Mouse (Mus musculus) hindbrain, embryonic 10.5 days (tissue): ENCODE data around the gene Ugt1a9. TPM values are rescaled to one million over a fixed set of nuclear protein-coding genes. Genes with fewer than 3 reads are reported as not detected.

ENCODE experiments used
- DNase-seq: peaks from one replicate; pipeline ENCODE4 v3.0.0-alpha.2; 2017; ENCODE audit warnings: low spot score
- H3K27ac ChIP-seq: fragments of 300-500 bp; sonication (generic); 2 replicates; pipeline ENCODE4 v1.5.1; 2016; ENCODE audit warnings: mild to moderate bottlenecking, moderate library complexity
- H3K27me3 ChIP-seq: fragments of 300-500 bp; sonication (generic); 2 replicates; pipeline ENCODE4 v1.6.1; 2016; ENCODE audit warnings: mild to moderate bottlenecking; ENCODE audit not compliant: poor library complexity, insufficient read depth, severe bottlenecking
- H3K36me3 ChIP-seq: fragments of 300-500 bp; sonication (generic); 2 replicates; pipeline ENCODE4 v1.6.1; 2016; ENCODE audit warnings: mild to moderate bottlenecking, moderate library complexity
- H3K4me1 ChIP-seq: fragments of 300-500 bp; sonication (generic); replicated peaks from 2 replicates; pipeline ENCODE4 v1.6.1; 2016; ENCODE audit warnings: mild to moderate bottlenecking
- H3K4me3 ChIP-seq: fragments of 300-500 bp; sonication (generic); 2 replicates; pipeline ENCODE4 v1.5.1; 2016; ENCODE audit warnings: mild to moderate bottlenecking, moderate library complexity
- H3K9me3 ChIP-seq: fragments of 300-500 bp; sonication (generic); 2 replicates; pipeline ENCODE4 v1.6.1; 2016; ENCODE audit warnings: mild to moderate bottlenecking, moderate library complexity
- WGBS: fragments of 180-500 bp; shearing (Covaris S2); methylation state at CpG from one replicate; pipeline ENCODE4 v1.1.7; 2016; 5-methylcytosine and 5-hydroxymethylcytosine counted together
- polyA plus RNA-seq: library from polyadenylated mRNA; unstranded; fragments of >200 nt; fragmentation: Nextera tagmentation; extraction: Ambion mirVana; gene quantifications from 2 replicates; pipeline ENCODE4 v1.2.1, GENCODE M21; 2016

The Ugt1a9 gene
- polyA plus RNA-seq, 1 experiment from 2014 or later = not detected

- no peaks in the 10 kb centered on the region for H3K4me1 ChIP-seq
- H3K36me3 ChIP-seq = peaks cover 96% of the 10 kb centered on the region
- H3K27me3 ChIP-seq = no peaks in the 10 kb centered on the region
- DNase-seq = no peak
- peaks cover 73% of the 10 kb centered on the region for H3K9me3 ChIP-seq
- no peak overlapping the region for H3K27ac ChIP-seq
- H3K4me3 ChIP-seq = no peak overlapping the region
- WGBS = 86% methylated on average over 6 of the region's 6 CpGs
Observed at GRCm38 (mm10) chr1:88268070-88268469, 197.5 kb downstream of the Ugt1a9 start.

Other genes with a start within 250 kb of the Ugt1a9 start
- gene Dgkd, start 217.5 kb upstream of the Ugt1a9 start, polyA plus RNA-seq = 32.6 and 33.6 TPM in 2 replicates
- 27.5 and 30.2 TPM in 2 replicates for gene Usp40, start 62.2 kb upstream of the Ugt1a9 start, polyA plus RNA-seq
- not detected in 2 replicates for gene Ugt1a10, start 15.4 kb upstream of the Ugt1a9 start, polyA plus RNA-seq
- not detected in 2 replicates for gene Ugt1a8, start 17.0 kb downstream of the Ugt1a9 start, polyA plus RNA-seq
- 0.61 and 1.1 TPM in 2 replicates for gene Ugt1a7c, start 24.3 kb downstream of the Ugt1a9 start, polyA plus RNA-seq
- not detected in 2 replicates for gene Ugt1a6b, start 32.5 kb downstream of the Ugt1a9 start, polyA plus RNA-seq
- gene Ugt1a6a, start 64.0 kb downstream of the Ugt1a9 start, polyA plus RNA-seq = 0.31 TPM in 1 of 2 replicates, not detected in the other
- not detected in 2 replicates for gene Ugt1a5, start 95.2 kb downstream of the Ugt1a9 start, polyA plus RNA-seq
- gene Ugt1a2, start 129.8 kb downstream of the Ugt1a9 start, polyA plus RNA-seq = 0.12 TPM in 1 of 2 replicates, not detected in the other
- gene Dnajb3, start 135.0 kb downstream of the Ugt1a9 start, polyA plus RNA-seq = 13.4 and 14.0 TPM in 2 replicates
- gene Ugt1a1, start 141.2 kb downstream of the Ugt1a9 start, polyA plus RNA-seq = not detected in 2 replicates
- gene Mroh2a, start 156.2 kb downstream of the Ugt1a9 start, polyA plus RNA-seq = 0.93 and 1.1 TPM in 2 replicates
- 169 and 205 TPM in 2 replicates for gene Hjurp, start 206.8 kb downstream of the Ugt1a9 start, polyA plus RNA-seq
- not detected in 2 replicates for gene Trpm8, start 206.9 kb downstream of the Ugt1a9 start, polyA plus RNA-seq